Comparison of ENCODE assay signal across 16 mouse cellular contexts in the genomic region with DNA sequence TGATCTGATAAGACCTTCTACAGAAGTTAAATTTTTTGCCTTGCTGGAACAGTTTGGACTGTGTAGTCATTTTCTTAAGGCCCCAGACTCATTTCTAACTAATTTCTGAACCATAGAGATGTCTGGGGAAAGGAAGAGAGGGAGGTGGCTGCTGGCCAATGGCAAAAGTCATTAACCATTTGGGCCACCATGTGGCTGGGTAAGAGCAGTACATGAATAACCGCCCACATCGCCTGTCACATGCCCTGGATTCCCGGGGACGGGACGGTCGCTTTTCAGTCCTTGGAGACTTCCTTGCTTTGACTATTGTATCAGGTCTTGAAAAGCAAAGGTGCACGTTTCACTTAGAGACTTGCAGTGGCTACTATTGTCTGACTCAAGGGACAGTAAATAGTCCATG. TPM values are rescaled to one million over a fixed set of nuclear protein-coding genes. Genes with fewer than 3 reads are reported as not detected.
DNase-seq lines count a peak whose midpoint lies in the region; ATAC-seq lines count a peak whose summit lies in the region.
"Had no signal": no experiment of that assay in that cellular context is flagged by ENCODE, and none has a peak within 500 bp of the region (broad histone marks: within the 10 kb centered on the region; RNA-seq: fewer than 3 reads in every experiment).

No protein-coding gene starts in this region.

- peak; percentile 8 for DNase-seq in adrenal gland, adult 2 months
- DNase-seq in adrenal gland, adult 8-10 months, result no peak
- peak; percentile 19 to 66 for DNase-seq in kidney, postnatal 36 days
- no peak for DNase-seq in kidney, adult 18-20 months
- peak; percentile 42 for DNase-seq in ES-CJ7 (ENCODE audit: low read depth, low spot score)
- no peak for DNase-seq in heart, adult 9 months (ENCODE audit: low spot score in 2 of 2)
- no peak for DNase-seq in frontal cortex, postnatal 10 days (ENCODE audit: low spot score in 2 of 2)
- DNase-seq: adrenal gland, postnatal 14 days; cerebellum, adult 11-12 months; cerebellum, adult 9-10 months; cerebellum, postnatal 25 days; gastrocnemius, postnatal 14 days; heart, postnatal 36 days had no signal

- 0 out of 2 replicates have a peak, but pooled peaks have one; percentile 39 for ATAC-seq in common myeloid progenitor, adult 5-6 weeks (replicated peaks; ENCODE audit: low read depth, poor library complexity, severe bottlenecking)
- ATAC-seq: forebrain, embryonic 16.5 days; inflammation-experienced regulatory T-cells, adult 6 months had no signal

RNA-seq across cellular contexts. Expression of gene Caprin1, which starts 25.1 kb away (rescaled TPM):
- total RNA-seq in adrenal gland, adult 2 months (2021), result 100 to 1,000 TPM; 356 to 495 TPM
- polyA plus RNA-seq in adrenal gland, adult 2 months (2012; rRNA removed), result 224 and 272 TPM in 2 replicates
- 100 to 1,000 TPM; 345 to 413 (median 410) TPM for total RNA-seq in adrenal gland, adult 8-10 months (2022)
- 522 and 606 TPM in 2 replicates for total RNA-seq in common myeloid progenitor, adult 5-6 weeks (2017)

Comparison
In these comparisons a context has a peak if more than half of its experiments do, and no peak if none do; other contexts are left out.
1. DNase-seq: peak in adrenal gland, adult 2 months (single experiment), kidney, postnatal 36 days (2 of 2) and ES-CJ7 (single experiment); none in adrenal gland, adult 8-10 months (single experiment), kidney, adult 18-20 months (single experiment), heart, adult 9 months (0 of 2) and frontal cortex, postnatal 10 days (0 of 2).